Mouse (Mus musculus) heart, postnatal 0 days (tissue): ENCODE measurements at regions not wholly inside any gene's neighbourhood (a gene's known extent, or its start where the extent isn't known, plus 50 kb on each side); places are given as distances from the start of the nearest gene placed in this dataset. TPM values are rescaled to one million over a fixed set of nuclear protein-coding genes. Genes with fewer than 3 reads are reported as not detected.

Experiments
- ATAC-seq: fragments of 200-750 bp; cut with Nextera tagmentation; 2 replicates; pipeline ENCODE4 v1.8.0; 2017; ENCODE audit warnings: low read depth, moderate number of reproducible peaks, moderate library complexity; ENCODE audit not compliant: insufficient read depth
- DNase-seq: peaks from one replicate; pipeline ENCODE4 v3.0.0-alpha.2; 2016; ENCODE audit warnings: low spot score
- H3K27ac ChIP-seq: fragments of 300-500 bp; sonication (generic); 2 replicates; pipeline ENCODE4 v1.5.1; 2014; ENCODE audit warnings: low read depth, mild to moderate bottlenecking
- H3K27me3 ChIP-seq: fragments of 300-500 bp; sonication (generic); 2 replicates; pipeline ENCODE4 v1.6.1; 2014; ENCODE audit warnings: low read length, mixed read lengths; ENCODE audit not compliant: control insufficient read depth, insufficient read depth
- H3K36me3 ChIP-seq: fragments of 300-500 bp; sonication (generic); replicated peaks from 2 replicates; pipeline ENCODE4 v1.6.1; 2014; ENCODE audit warnings: low read length, mixed read lengths; ENCODE audit not compliant: control insufficient read depth, insufficient read depth
- H3K4me1 ChIP-seq: fragments of 300-500 bp; sonication (generic); 2 replicates; pipeline ENCODE4 v1.6.1; 2014; ENCODE audit warnings: antibody characterized with exemption; ENCODE audit not compliant: control insufficient read depth, insufficient read depth
- H3K4me2 ChIP-seq: fragments of 300-500 bp; sonication (generic); 2 replicates; pipeline ENCODE4 v1.6.1; 2014; ENCODE audit warnings: low read depth, mild to moderate bottlenecking, low read length, moderate library complexity
- H3K4me3 ChIP-seq: fragments of 300-500 bp; sonication (generic); 2 replicates; pipeline ENCODE4 v1.5.1; 2014; ENCODE audit warnings: low read depth, low read length
- H3K9ac ChIP-seq: fragments of 300-500 bp; sonication (generic); replicated peaks from 2 replicates; pipeline ENCODE4 v1.6.1; 2014; ENCODE audit warnings: low read depth, low read length, mixed read lengths
- H3K9me3 ChIP-seq: fragments of 300-500 bp; sonication (generic); replicated peaks from 2 replicates; pipeline ENCODE4 v1.6.1; 2016; ENCODE audit warnings: low read length; ENCODE audit not compliant: control insufficient read depth
- CTCF ChIP-seq: IDR thresholded peaks from 2 replicates; pipeline ENCODE4 v1.5.1; 2016; ENCODE audit warnings: antibody characterized with exemption, control low read depth, low read depth
- EP300 ChIP-seq: IDR thresholded peaks from 2 replicates; pipeline ENCODE4 v1.6.1; 2016; ENCODE audit warnings: antibody characterized with exemption, low read depth
- WGBS: fragments of 180-500 bp; shearing (Covaris S2); extraction: QIAGEN DNeasy Blood & Tissue Kit; methylation state at CpG from one replicate; pipeline ENCODE4 v1.1.7; 2014; 5-methylcytosine and 5-hydroxymethylcytosine counted together
- microRNA-seq: library from miRNA; unstranded; fragments of <30 nt; microRNA quantifications from one replicate; pipeline ENCODE4, GENCODE M21; 2016

DNA sequence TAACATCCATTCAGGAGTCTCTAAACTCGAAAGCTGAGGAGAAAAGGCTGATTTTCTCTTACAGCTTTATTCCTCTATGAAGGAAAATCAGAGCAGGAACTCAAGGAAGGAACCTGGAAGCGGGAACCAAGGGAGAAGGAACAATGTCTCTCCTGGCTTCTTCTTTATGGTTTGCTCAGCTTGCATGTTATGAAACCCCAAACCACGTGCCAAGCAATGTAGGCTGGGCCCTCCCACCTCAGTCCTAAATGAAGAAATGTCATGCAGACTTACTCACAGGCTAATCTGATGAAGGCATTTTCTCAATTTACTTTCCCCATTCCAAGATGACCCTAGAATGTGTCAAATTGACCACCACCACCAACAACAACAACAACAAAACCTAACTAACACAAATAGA is 998.4 kb downstream of the Sorcs1 start:
- no peak overlapping the region for H3K4me2 ChIP-seq
- no peaks in the 10 kb centered on the region for H3K36me3 ChIP-seq
- H3K27me3 ChIP-seq, result no peaks in the 10 kb centered on the region
- H3K9ac ChIP-seq, result no peak overlapping the region
- TF ChIP-seq EP300 (no peak), CTCF (no peak)
- H3K27ac ChIP-seq, result no peak overlapping the region
- no peaks in the 10 kb centered on the region for H3K9me3 ChIP-seq
- WGBS, result 64% methylated on average over 3 of the region's 3 CpGs
- DNase-seq (no peak), ATAC-seq (no peak)
- H3K4me1 ChIP-seq, result no peaks in the 10 kb centered on the region
- no peak overlapping the region for H3K4me3 ChIP-seq

DNA sequence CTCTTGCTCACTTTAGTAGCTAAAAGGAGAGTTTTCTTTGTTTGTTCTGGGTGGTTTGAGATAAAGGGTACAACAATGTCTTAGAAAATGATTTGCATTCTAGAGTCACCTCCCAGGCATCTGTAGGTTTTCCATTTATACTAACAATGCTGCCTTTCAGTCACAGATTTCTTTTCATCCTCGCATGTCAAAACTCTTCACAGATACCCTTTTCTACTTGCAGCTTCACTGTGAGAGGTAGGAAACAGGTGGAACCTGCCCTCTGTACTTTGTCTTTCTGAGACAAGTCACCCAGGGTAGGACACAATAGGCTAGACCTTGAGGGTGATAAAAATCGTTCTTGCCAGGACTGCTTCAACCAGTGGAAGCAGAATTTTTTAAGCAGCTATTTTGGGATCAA is 1002.5 kb downstream of the Sorcs1 start:
- DNase-seq, result no peak
- Histone ChIP-seq H3K9ac (no peak overlapping the region), H3K4me2 (no peak overlapping the region), H3K4me1 (no peaks in the 10 kb centered on the region), H3K36me3 (no peaks in the 10 kb centered on the region), H3K4me3 (no peak overlapping the region), H3K27ac (no peak overlapping the region), H3K9me3 (no peaks in the 10 kb centered on the region), H3K27me3 (no peaks in the 10 kb centered on the region)
- TF ChIP-seq EP300 (no peak), CTCF (no peak)
- no peak for ATAC-seq
- 48% methylated on average over 2 of the region's 2 CpGs for WGBS

DNA sequence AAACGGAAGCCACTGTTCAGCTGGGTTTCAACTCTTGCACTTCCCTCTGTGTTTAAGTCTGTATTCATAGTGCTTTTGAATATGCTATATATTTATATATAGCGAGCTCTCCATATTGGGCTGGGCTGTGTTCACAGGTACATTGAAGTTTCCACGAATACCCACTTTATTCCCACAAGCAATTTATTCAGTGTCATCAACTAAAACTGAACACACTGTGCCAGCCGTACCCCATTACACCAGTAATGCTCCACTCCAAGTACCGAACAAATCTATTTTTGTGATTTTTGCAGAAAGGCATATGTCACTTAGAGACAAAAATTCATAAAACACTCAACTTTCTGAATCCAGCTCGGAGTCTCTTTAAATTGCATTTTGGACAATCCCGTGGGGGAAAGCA is 1048.5 kb downstream of the Sorcs1 start:
- no peak overlapping the region for H3K4me3 ChIP-seq
- 75% methylated on average over 7 of the region's 7 CpGs for WGBS
- no peak overlapping the region for H3K9ac ChIP-seq
- no peaks in the 10 kb centered on the region for H3K36me3 ChIP-seq
- no peak overlapping the region for H3K27ac ChIP-seq
- H3K9me3 ChIP-seq, result no peaks in the 10 kb centered on the region
- H3K4me1 ChIP-seq, result no peaks in the 10 kb centered on the region
- ATAC-seq (no peak), DNase-seq (no peak)
- TF ChIP-seq EP300 (no peak), CTCF (no peak)
- no peaks in the 10 kb centered on the region for H3K27me3 ChIP-seq
- H3K4me2 ChIP-seq, result no peak overlapping the region

DNA sequence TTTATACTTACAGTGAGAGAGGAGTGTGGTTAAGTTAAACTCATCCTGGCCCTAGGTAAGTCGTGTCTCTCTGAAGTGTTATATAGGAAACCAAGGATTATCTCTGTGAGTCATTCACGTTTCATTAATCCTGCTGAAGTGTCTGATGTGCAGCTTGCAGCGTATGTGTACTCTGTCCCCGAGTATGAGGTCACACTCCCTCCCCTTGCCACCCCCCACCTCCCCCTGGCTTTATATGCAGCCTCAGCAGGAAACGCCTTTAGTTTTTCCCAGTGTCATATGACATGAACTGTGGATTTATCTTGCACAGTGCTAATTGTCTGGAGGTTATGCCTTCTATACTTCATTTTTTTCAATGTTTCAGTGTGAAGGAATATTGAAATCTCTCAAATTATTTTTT is 1058.5 kb downstream of the Sorcs1 start:
- no peak for DNase-seq
- H3K4me3 ChIP-seq, result no peak overlapping the region
- no peak for TF ChIP-seq CTCF
- no peak for TF ChIP-seq EP300
- H3K27me3 ChIP-seq, result no peaks in the 10 kb centered on the region
- H3K36me3 ChIP-seq, result no peaks in the 10 kb centered on the region
- no peaks in the 10 kb centered on the region for H3K9me3 ChIP-seq
- 30% methylated on average over 5 of the region's 5 CpGs for WGBS
- H3K27ac ChIP-seq, result no peak overlapping the region
- no peak overlapping the region for H3K4me2 ChIP-seq
- no peak overlapping the region for H3K9ac ChIP-seq
- no peak for ATAC-seq
- no peaks in the 10 kb centered on the region for H3K4me1 ChIP-seq

DNA sequence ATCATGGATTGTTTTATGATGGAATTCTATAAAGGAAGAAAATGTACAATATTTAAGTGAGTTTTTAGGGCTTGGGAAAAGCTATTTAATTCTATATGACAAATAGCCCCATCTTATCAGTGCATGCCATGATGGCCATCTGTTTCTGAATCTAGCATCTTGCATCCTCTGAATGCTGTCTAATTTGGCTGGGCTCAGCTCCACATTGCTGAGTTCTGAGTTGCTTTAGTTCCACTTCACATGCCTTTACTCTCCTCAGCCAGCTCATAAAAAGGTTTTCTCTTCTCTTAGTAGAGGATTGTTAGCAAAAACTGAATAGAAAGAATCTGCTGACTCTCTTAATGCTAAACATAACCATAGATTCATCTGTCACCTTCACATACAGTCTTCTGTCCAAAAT is 1063.4 kb downstream of the Sorcs1 start:
- TF ChIP-seq CTCF (no peak), EP300 (no peak)
- Histone ChIP-seq H3K9me3 (no peaks in the 10 kb centered on the region), H3K4me1 (no peaks in the 10 kb centered on the region), H3K36me3 (no peaks in the 10 kb centered on the region), H3K27me3 (no peaks in the 10 kb centered on the region), H3K4me2 (no peak overlapping the region), H3K4me3 (no peak overlapping the region), H3K9ac (no peak overlapping the region), H3K27ac (no peak overlapping the region)
- DNase-seq (no peak), ATAC-seq (no peak)

Small RNA genes in the stretch of these regions (microRNA-seq; reads per million reads assigned to microRNA genes)
- gene Gm27935, result not detected
